Mouse (Mus musculus) testis, adult 10 weeks (tissue): Measurements from ENCODE around the gene Zfp879. TPM values are rescaled to one million over a fixed set of nuclear protein-coding genes. Genes with fewer than 3 reads are reported as not detected.

Experiments used
- polyA plus RNA-seq: library from polyadenylated mRNA; stranded (reverse); fragments of 350-450 nt; fragmentation: Illumina TruSeq; extraction: RNeasy Lipid Tissue Mini Kit (QIAGEN cat#74804); gene quantifications from one replicate; pipeline ENCODE4 v1.2.3, GENCODE M21; 2014; ENCODE audit warnings: low read depth, low replicate concordance

Zfp879 gene
- 1.4 TPM for polyA plus RNA-seq

GRCm38 (mm10) chr11:50841023-50841735 lies at the start of gene Zfp879:
TSS of gene Zfp879 (minus strand) at chr11:50841552.

GRCm38 (mm10) chr11:50887390-50888128 lies 46.2 kb upstream of the Zfp879 start, which contains the start of gene Zfp454:
TSS of gene Zfp454 (minus strand) at chr11:50887651.

GRCm38 (mm10) chr11:50850177-50850735 lies 8.9 kb upstream of the Zfp879 start, which contains the start of gene Grm6:
TSS of gene Grm6 (plus strand) at chr11:50850685.

GRCm38 (mm10) chr11:50827010-50827953 lies 14.1 kb downstream of the Zfp879 start, which contains the start of gene Zfp354c:
TSS of gene Zfp354c (minus strand) at chr11:50827724.

Other genes starting within 250 kb of the Zfp879 start
- gene Adamts2, start 239.5 kb downstream of the Zfp879 start, polyA plus RNA-seq = 1.2 TPM
- gene Zfp354c, start 13.8 kb downstream of the Zfp879 start, polyA plus RNA-seq = 6.8 TPM
- gene Grm6, start 9.1 kb upstream of the Zfp879 start, polyA plus RNA-seq = 0.43 TPM
- 0.53 TPM for gene Zfp454, start 46.1 kb upstream of the Zfp879 start, polyA plus RNA-seq
- 2.7 TPM for gene Zfp2, start 74.6 kb upstream of the Zfp879 start, polyA plus RNA-seq
- gene Zfp354b, start 90.1 kb upstream of the Zfp879 start, polyA plus RNA-seq = 21.7 TPM
- gene 4933414I15Rik, start 102.2 kb upstream of the Zfp879 start, polyA plus RNA-seq = 66.2 TPM
- gene Prop1, start 112.2 kb upstream of the Zfp879 start, polyA plus RNA-seq = not detected
- gene Olfr1378, start 125.0 kb upstream of the Zfp879 start, polyA plus RNA-seq = not detected
- not detected for gene Olfr1377, start 140.4 kb upstream of the Zfp879 start, polyA plus RNA-seq
- gene Olfr51, start 162.0 kb upstream of the Zfp879 start, polyA plus RNA-seq = not detected
- gene Olfr54, start 172.7 kb upstream of the Zfp879 start, polyA plus RNA-seq = not detected
- gene Olfr1375, start 206.6 kb upstream of the Zfp879 start, polyA plus RNA-seq = not detected
- 6.4 TPM for gene Zfp354a, start 217.7 kb upstream of the Zfp879 start, polyA plus RNA-seq